25 mouse cellular contexts compared by ENCODE assay signal in the genomic region with DNA sequence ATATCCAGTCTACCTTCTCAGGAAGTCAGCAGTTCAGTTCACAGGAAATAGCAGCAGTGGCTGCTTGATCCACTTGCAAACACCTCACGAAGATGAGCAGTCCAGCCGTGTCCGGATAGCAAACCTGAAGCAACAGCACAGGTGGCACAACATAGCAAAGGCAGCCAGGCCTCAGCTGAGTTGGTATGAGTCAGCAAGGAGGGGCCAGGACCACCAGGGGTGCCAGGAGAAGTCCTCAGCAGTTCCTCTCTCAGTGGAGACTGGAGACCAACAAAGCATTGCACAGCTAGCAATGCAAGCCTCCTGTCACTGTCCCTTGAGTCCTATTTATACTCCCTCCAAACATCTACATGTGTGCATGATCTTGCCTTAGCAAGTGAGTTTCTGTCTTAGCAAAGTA.
"Had no signal": no experiment of that assay in that cellular context is flagged by ENCODE, and none has a peak within 500 bp of the region (broad histone marks: within the 10 kb centered on the region; RNA-seq: fewer than 3 reads in every experiment).

No protein-coding gene starts in this region.

- H3K9me3 ChIP-seq: liver, embryonic 13.5 days; megakaryocyte, embryonic 14.5 days; midbrain, embryonic 10.5 days; neural tube, embryonic 12.5 days; neural tube, embryonic 15.5 days had no signal

- H3K27ac ChIP-seq: kidney, postnatal 0 days; layer of hippocampus, adult 2 months; left cerebral cortex, adult 2 months; liver, embryonic 13.5 days; macrophage; midbrain, embryonic 10.5 days; neural tube, embryonic 12.5 days; neural tube, embryonic 15.5 days; stomach, postnatal 0 days had no signal

- H3K9ac ChIP-seq: liver, embryonic 13.5 days; lung, embryonic 14.5 days; neural tube, embryonic 12.5 days; neural tube, embryonic 15.5 days had no signal

- H3K4me1 ChIP-seq: neural tube, embryonic 12.5 days; neural tube, embryonic 15.5 days had no signal

- H3K36me3 ChIP-seq: liver, embryonic 13.5 days; midbrain, embryonic 10.5 days; neural tube, embryonic 12.5 days; neural tube, embryonic 15.5 days had no signal

- H3K27me3 ChIP-seq: liver, embryonic 13.5 days; neural tube, embryonic 12.5 days; neural tube, embryonic 15.5 days had no signal

- H3K4me3 ChIP-seq: layer of hippocampus, adult 2 months; left cerebral cortex, adult 2 months; liver, embryonic 13.5 days; megakaryocyte, embryonic 14.5 days; midbrain, embryonic 10.5 days; neural tube, embryonic 12.5 days; neural tube, embryonic 15.5 days had no signal

- ATAC-seq: lung, postnatal 0 days had no signal

- DNase-seq: kidney, adult 11 months; kidney, adult 9 months; kidney, postnatal 25 days; layer of hippocampus, adult 9-11 months; layer of hippocampus, postnatal 36 days; left cerebral cortex, postnatal 4 days; liver, embryonic 13.5 days; lung, embryonic 14.5 days; midbrain, embryonic 14.5 days; right cerebral cortex, adult 18-20 months; right cerebral cortex, postnatal 14 days; right cerebral cortex, postnatal 4 days; thymus, adult 2 months; thymus, postnatal 14 days; thymus, postnatal 4 days had no signal
